Mouse (Mus musculus): ENCODE results near the gene Dguok.

GRCm38 (mm10) chr6:83507168-83507546 is 388 bp upstream of the Dguok start:
- TF ChIP-seq GATA1 (IDR thresholded peaks at IDR 0.05; ENCODE audit: low read length) (no peak), TAL1 (IDR thresholded peaks at IDR 0.05; ENCODE audit: low read length) (no peak)
